In genomic region chr2:132028107-132028506, GRCm38 (mm10) we compare ENCODE assay signal across 8 mouse cellular contexts. TPM values are rescaled to one million over a fixed set of nuclear protein-coding genes. Genes with fewer than 3 reads are reported as not detected.
A peak's percentile ranks its signal among the peaks of the same experiment; 100 is the strongest.
DNase-seq lines count a peak whose midpoint lies in the region; ATAC-seq and TF ChIP-seq lines count a peak whose summit lies in the region.

No protein-coding gene starts in this region.

- TF ChIP-seq CTCF in MEL (IDR thresholded peaks at IDR 0.05 in 2 of 3, conservative IDR thresholded peaks at IDR 0.05 in 1 of 3; ENCODE audit: control insufficient read depth in 1 of 3, insufficient read depth in 1 of 3, low read depth in 2 of 3, low read length in 3 of 3, poor library complexity in 1 of 3, severe bottlenecking in 1 of 3), result no peak

- peak overlapping the region; percentile 95 for H3K4me2 ChIP-seq in heart, embryonic 13.5 days
- peak overlapping the region; percentile 69 for H3K4me2 ChIP-seq in hindbrain, embryonic 11.5 days (replicated peaks; ENCODE audit: low read depth, low read length)
- peak overlapping the region; percentile 94 for H3K4me2 ChIP-seq in midbrain, embryonic 11.5 days

- no peaks in the 10 kb centered on the region for H3K9me3 ChIP-seq in heart, embryonic 13.5 days
- no peaks in the 10 kb centered on the region for H3K9me3 ChIP-seq in MEL (replicated peaks; ENCODE audit: insufficient read depth, low read length)
- no peaks in the 10 kb centered on the region for H3K9me3 ChIP-seq in hindbrain, embryonic 11.5 days (ENCODE audit: control insufficient read depth, low read length)
- no peaks in the 10 kb centered on the region for H3K9me3 ChIP-seq in midbrain, embryonic 11.5 days (ENCODE audit: control insufficient read depth, low read length)

- TF ChIP-seq RAD21 in MEL (IDR thresholded peaks at IDR 0.05; ENCODE audit: low read depth, low read length), result no peak

- WGBS in heart, embryonic 13.5 days, result 54% methylated on average over 5 of the region's 5 CpGs
- 45% methylated on average over 5 of the region's 5 CpGs for WGBS in hindbrain, embryonic 11.5 days
- WGBS in midbrain, embryonic 11.5 days, result 41% methylated on average over 5 of the region's 5 CpGs

- peaks cover 38% of the 10 kb centered on the region for H3K4me1 ChIP-seq in heart, embryonic 13.5 days
- H3K4me1 ChIP-seq in MEL (ENCODE audit: control insufficient read depth in 1 of 2, insufficient read depth in 2 of 2, low read length in 2 of 2), result peaks cover 0 to 20% of the 10 kb centered on the region in 2 experiments; a peak in 2 of 4 replicates
- peaks cover 10% of the 10 kb centered on the region; the same call in 1 of the 2 replicates for H3K4me1 ChIP-seq in hindbrain, embryonic 11.5 days (replicated peaks; ENCODE audit: control insufficient read depth, insufficient read depth, low read length)
- peaks cover 26% of the 10 kb centered on the region for H3K4me1 ChIP-seq in midbrain, embryonic 11.5 days (ENCODE audit: control insufficient read depth, insufficient read depth, low read length)

- no peak for TF ChIP-seq EP300 in MEL (IDR thresholded peaks at IDR 0.05; ENCODE audit: low read depth in 1 of 2, low read length in 2 of 2)

- peak overlapping the region; percentile 63 for H3K4me3 ChIP-seq in heart, embryonic 13.5 days
- H3K4me3 ChIP-seq in MEL (ENCODE audit: control insufficient read depth in 1 of 2, insufficient read depth in 1 of 2, low read depth in 2 of 2, low read length in 2 of 2), result no peak overlapping the region
- H3K4me3 ChIP-seq in hindbrain, embryonic 11.5 days (ENCODE audit: low read depth, low read length), result peak overlapping the region; percentile 72
- peak overlapping the region; percentile 69 for H3K4me3 ChIP-seq in midbrain, embryonic 11.5 days (ENCODE audit: low read depth, low read length)

- H3K9ac ChIP-seq in heart, embryonic 13.5 days, result peak overlapping the region; percentile 79; the same call in 1 of the 2 replicates
- H3K9ac ChIP-seq in MEL (ENCODE audit: control insufficient read depth, low read depth, low read length, poor library complexity, severe bottlenecking), result no peak overlapping the region
- H3K9ac ChIP-seq in hindbrain, embryonic 11.5 days (ENCODE audit: low read depth, low read length), result peak overlapping the region; percentile 81
- H3K9ac ChIP-seq in midbrain, embryonic 11.5 days (ENCODE audit: low read length), result peak overlapping the region; percentile 87

- no peaks in the 10 kb centered on the region for H3K79me2 ChIP-seq in MEL (ENCODE audit: control insufficient read depth, insufficient read depth, low read length, poor library complexity)

- peaks cover 53% of the 10 kb centered on the region for H3K27me3 ChIP-seq in heart, embryonic 13.5 days (replicated peaks)
- H3K27me3 ChIP-seq in MEL (ENCODE audit: control insufficient read depth in 1 of 2, insufficient read depth in 2 of 2, low read length in 2 of 2), result no peaks in the 10 kb centered on the region
- H3K27me3 ChIP-seq in hindbrain, embryonic 11.5 days (ENCODE audit: control insufficient read depth, insufficient read depth, low read length), result no peaks in the 10 kb centered on the region
- no peaks in the 10 kb centered on the region for H3K27me3 ChIP-seq in midbrain, embryonic 11.5 days (ENCODE audit: control insufficient read depth, insufficient read depth, low read length)

- DNase-seq in heart, adult 9 months (ENCODE audit: low spot score in 2 of 2), result no peak
- DNase-seq in MEL (ENCODE audit: low read depth, low spot score), result peak; percentile 12
- no peak for DNase-seq in hindbrain, embryonic 11.5 days (ENCODE audit: low spot score)
- peak; percentile 89 for DNase-seq in midbrain, embryonic 11.5 days (ENCODE audit: low spot score, missing footprints)
- no peak for DNase-seq in right cerebral cortex, postnatal 36 days (ENCODE audit: low spot score in 2 of 2)
- DNase-seq in spleen, postnatal 36 days (ENCODE audit: low spot score in 2 of 2), result no peak
- no peak for DNase-seq in left cerebral cortex, adult 18-20 months (ENCODE audit: low spot score in 2 of 2)

- no peak for ATAC-seq in heart, embryonic 13.5 days (ENCODE audit: extremely low read depth, insufficient number of reproducible peaks, low FRiP score, low TSS enrichment)
- ATAC-seq in hindbrain, embryonic 11.5 days (ENCODE audit: low FRiP score), result no peak
- no peak for ATAC-seq in midbrain, embryonic 11.5 days (ENCODE audit: low FRiP score)

- no peak overlapping the region for H3K27ac ChIP-seq in heart, embryonic 13.5 days (replicated peaks)
- H3K27ac ChIP-seq in MEL (ENCODE audit: control insufficient read depth, low read depth, low read length), result no peak overlapping the region
- no peak overlapping the region for H3K27ac ChIP-seq in hindbrain, embryonic 11.5 days (ENCODE audit: low read depth, low read length)
- no peak overlapping the region for H3K27ac ChIP-seq in midbrain, embryonic 11.5 days (ENCODE audit: low read depth, low read length)

- no peak for TF ChIP-seq POLR2A in MEL (IDR thresholded peaks at IDR 0.05; ENCODE audit: control insufficient read depth in 1 of 2, insufficient read depth in 1 of 2, low read depth in 1 of 2, low read length in 2 of 2, poor library complexity in 1 of 2)

- no peaks in the 10 kb centered on the region for H3K36me3 ChIP-seq in heart, embryonic 13.5 days
- H3K36me3 ChIP-seq in MEL (ENCODE audit: control insufficient read depth in 1 of 2, insufficient read depth in 2 of 2, low read length in 2 of 2), result peaks cover 0 to 3% of the 10 kb centered on the region in 2 experiments; a peak in 2 of 4 replicates
- H3K36me3 ChIP-seq in hindbrain, embryonic 11.5 days (ENCODE audit: control insufficient read depth, insufficient read depth, low read length), result no peaks in the 10 kb centered on the region
- H3K36me3 ChIP-seq in midbrain, embryonic 11.5 days (ENCODE audit: control insufficient read depth, insufficient read depth, low read length), result no peaks in the 10 kb centered on the region

TF ChIP-seq in MEL, 35 proteins besides CTCF, POLR2A, EP300 and RAD21:
- TF ChIP-seq TCF12 (IDR thresholded peaks at IDR 0.05; ENCODE audit: low read depth, low read length) (no peak), MYB (IDR thresholded peaks at IDR 0.05; ENCODE audit: low read depth, low read length) (no peak)

RNA-seq across cellular contexts. Expression of gene Rassf2, which starts 2.0 kb away (rescaled TPM):
- polyA plus RNA-seq in heart, embryonic 13.5 days (2015; fragmentation: Nextera tagmentation; extraction: Ambion mirVana), result 5.5 and 5.8 TPM in 2 replicates
- 0.59 and 0.69 TPM in 2 replicates for total RNA-seq in MEL (2012; rRNA removed)
- polyA plus RNA-seq in MEL (2012; ENCODE audit: insufficient read depth in 1 of 2, insufficient read length in 2 of 2, low read depth in 1 of 2, low replicate concordance in 2 of 2, missing spikeins in 1 of 2), result 1 to 10 TPM in 1 of 2 experiments, not detected in 1; 4.1 TPM
- polyA plus RNA-seq in hindbrain, embryonic 11.5 days (2014; fragmentation: Nextera tagmentation; extraction: Ambion mirVana), result 27.2 and 27.3 TPM in 2 replicates
- 32.3 and 33.2 TPM in 2 replicates for polyA plus RNA-seq in midbrain, embryonic 11.5 days (2014; fragmentation: Nextera tagmentation; extraction: Ambion mirVana)
- total RNA-seq in left cerebral cortex, adult 18-20 months (2021), result 10 to 100 TPM; 42.8 to 47.5 TPM

Comparison
In these comparisons a context has a peak if more than half of its experiments do, and no peak if none do; other contexts are left out.
1. H3K4me3 ChIP-seq: peak in heart, embryonic 13.5 days (single experiment), hindbrain, embryonic 11.5 days (single experiment) and midbrain, embryonic 11.5 days (single experiment); none in MEL (0 of 2).
2. DNase-seq: peak in MEL (single experiment) and midbrain, embryonic 11.5 days (single experiment); none in heart, adult 9 months (0 of 2), hindbrain, embryonic 11.5 days (single experiment), right cerebral cortex, postnatal 36 days (0 of 2), spleen, postnatal 36 days (0 of 2) and left cerebral cortex, adult 18-20 months (0 of 2).
3. Peak in every context shown above with its lines, with median percentiles within 50 percentile points of each other: H3K4me2 ChIP-seq.